Mouse (Mus musculus) midbrain, embryonic 16.5 days (tissue): Measurements from ENCODE around the gene Usp2. TPM values are rescaled to one million over a fixed set of nuclear protein-coding genes. Genes with fewer than 3 reads are reported as not detected.

ENCODE experiments used
- ATAC-seq: fragments of 200-750 bp; cut with Nextera tagmentation; 2 replicates; pipeline ENCODE4 v1.8.0; 2017; ENCODE audit warnings: moderate TSS enrichment
- H3K27ac ChIP-seq: fragments of 300-500 bp; sonication (generic); 2 replicates; pipeline ENCODE4 v1.5.1; 2014; ENCODE audit warnings: mild to moderate bottlenecking, low read length, mixed read lengths
- H3K27me3 ChIP-seq: fragments of 300-500 bp; sonication (generic); 2 replicates; pipeline ENCODE4 v1.6.1; 2014; ENCODE audit warnings: low read depth, low read length, mixed read lengths; ENCODE audit not compliant: control insufficient read depth, insufficient read depth
- H3K36me3 ChIP-seq: fragments of 300-500 bp; sonication (generic); 2 replicates; pipeline ENCODE4 v1.6.1; 2014; ENCODE audit warnings: mild to moderate bottlenecking, low read length, moderate library complexity, mixed read lengths; ENCODE audit not compliant: control insufficient read depth, insufficient read depth
- H3K4me1 ChIP-seq: fragments of 300-500 bp; sonication (generic); 2 replicates; pipeline ENCODE4 v1.6.1; 2014; ENCODE audit warnings: mild to moderate bottlenecking, low read length, mixed read lengths; ENCODE audit not compliant: control insufficient read depth, insufficient read depth
- H3K4me2 ChIP-seq: fragments of 300-500 bp; sonication (generic); 2 replicates; pipeline ENCODE4 v1.6.1; 2014; ENCODE audit warnings: mild to moderate bottlenecking, low read length, mixed read lengths
- H3K4me3 ChIP-seq: fragments of 300-500 bp; sonication (generic); 2 replicates; pipeline ENCODE4 v1.5.1; 2014; ENCODE audit warnings: low read depth, mild to moderate bottlenecking, low read length, moderate library complexity, mixed read lengths
- H3K9ac ChIP-seq: fragments of 300-500 bp; sonication (generic); 2 replicates; pipeline ENCODE4 v1.6.1; 2014; ENCODE audit warnings: low read depth, low read length, mixed read lengths
- H3K9me3 ChIP-seq: fragments of 300-500 bp; sonication (generic); replicated peaks from 2 replicates; pipeline ENCODE4 v1.6.1; 2014; ENCODE audit warnings: mild to moderate bottlenecking, low read length, mixed read lengths; ENCODE audit not compliant: control insufficient read depth, poor library complexity, severe bottlenecking
- WGBS: fragments of 180-500 bp; shearing (Covaris S2); extraction: QIAGEN DNeasy Blood & Tissue Kit; methylation state at CpG from one replicate; pipeline ENCODE4 v1.1.7; 2014; 5-methylcytosine and 5-hydroxymethylcytosine counted together
- polyA plus RNA-seq: library from polyadenylated mRNA; unstranded; fragments of >200 nt; fragmentation: Nextera tagmentation; extraction: Ambion mirVana; gene quantifications from 2 replicates; pipeline ENCODE4 v1.2.1, GENCODE M21; 2015

Gene Usp2
- polyA plus RNA-seq, 1 experiment from 2014 or later: 9.7 TPM

GRCm38 (mm10) chr9:44084236-44084635 lies 17.4 kb downstream of the Usp2 start:
- ATAC-seq: no peak

DNA sequence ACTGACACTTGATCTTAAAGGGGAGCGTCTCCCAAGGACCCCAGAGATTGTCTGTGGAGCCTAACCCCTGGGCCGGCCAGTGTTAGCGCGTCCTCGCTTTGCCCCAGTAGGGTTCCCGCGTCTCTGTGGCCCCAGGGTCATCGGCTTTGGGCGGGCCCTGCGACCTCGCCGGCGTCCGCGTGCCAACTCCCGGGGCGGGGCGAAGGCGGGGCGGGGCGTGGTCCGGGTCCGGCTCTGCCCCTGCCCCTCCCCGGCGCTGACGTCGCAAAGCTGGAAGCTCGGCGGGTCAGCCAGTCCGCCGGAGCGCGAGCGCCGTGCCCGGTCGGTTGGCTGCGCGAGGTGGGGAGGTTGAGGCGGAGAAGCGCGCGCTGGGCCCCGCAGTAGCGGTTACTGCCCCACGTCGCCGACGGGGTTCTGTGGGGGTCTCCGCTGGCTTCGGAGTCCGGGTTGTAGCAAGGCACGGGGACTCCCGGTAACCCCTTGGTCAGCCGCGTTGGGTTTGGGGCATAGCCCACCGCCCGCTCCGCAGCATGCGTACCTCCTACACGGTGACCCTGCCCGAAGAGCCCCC lies 17.9 kb downstream of the Usp2 start:
- WGBS: 0% methylated on average over 57 of the region's 62 CpGs
- Histone ChIP-seq H3K27me3 (peaks cover 24% of the 10 kb centered on the region), H3K36me3 (no peaks in the 10 kb centered on the region), H3K9me3 (no peaks in the 10 kb centered on the region), H3K4me3 (peak overlapping the region; percentile 49), H3K27ac (no peak overlapping the region), H3K9ac (peak overlapping the region; percentile 64), H3K4me2 (peak overlapping the region; percentile 96), H3K4me1 (peaks cover 12% of the 10 kb centered on the region)
- peak; percentile 49; the same call in 1 of the 2 replicates for ATAC-seq

More at GRCm38 (mm10) chr9:44084236-44084635, 17.4 kb downstream of the Usp2 start:
- Histone ChIP-seq H3K27me3 (peaks cover 24% of the 10 kb centered on the region), H3K9me3 (no peaks in the 10 kb centered on the region), H3K4me2 (peak overlapping the region; percentile 96), H3K36me3 (no peaks in the 10 kb centered on the region), H3K4me3 (peak overlapping the region; percentile 49), H3K4me1 (peaks cover 12% of the 10 kb centered on the region), H3K9ac (peak overlapping the region; percentile 64), H3K27ac (no peak overlapping the region)
- 3% methylated on average over 14 of the region's 14 CpGs for WGBS

- no peaks in the 10 kb centered on the region for H3K9me3 ChIP-seq
- H3K4me3 ChIP-seq: peak overlapping the region; percentile 49
- peak overlapping the region; percentile 64 for H3K9ac ChIP-seq
- no peak; the same call in 1 of the 2 replicates for ATAC-seq
- H3K4me2 ChIP-seq: peak overlapping the region; percentile 96
- H3K27ac ChIP-seq: no peak overlapping the region
- WGBS: 4% methylated on average over 10 of the region's 10 CpGs
- H3K27me3 ChIP-seq: peaks cover 24% of the 10 kb centered on the region
- no peaks in the 10 kb centered on the region for H3K36me3 ChIP-seq
- H3K4me1 ChIP-seq: peaks cover 12% of the 10 kb centered on the region
Measured at GRCm38 (mm10) chr9:44085276-44085675, 18.5 kb downstream of the Usp2 start.

DNA sequence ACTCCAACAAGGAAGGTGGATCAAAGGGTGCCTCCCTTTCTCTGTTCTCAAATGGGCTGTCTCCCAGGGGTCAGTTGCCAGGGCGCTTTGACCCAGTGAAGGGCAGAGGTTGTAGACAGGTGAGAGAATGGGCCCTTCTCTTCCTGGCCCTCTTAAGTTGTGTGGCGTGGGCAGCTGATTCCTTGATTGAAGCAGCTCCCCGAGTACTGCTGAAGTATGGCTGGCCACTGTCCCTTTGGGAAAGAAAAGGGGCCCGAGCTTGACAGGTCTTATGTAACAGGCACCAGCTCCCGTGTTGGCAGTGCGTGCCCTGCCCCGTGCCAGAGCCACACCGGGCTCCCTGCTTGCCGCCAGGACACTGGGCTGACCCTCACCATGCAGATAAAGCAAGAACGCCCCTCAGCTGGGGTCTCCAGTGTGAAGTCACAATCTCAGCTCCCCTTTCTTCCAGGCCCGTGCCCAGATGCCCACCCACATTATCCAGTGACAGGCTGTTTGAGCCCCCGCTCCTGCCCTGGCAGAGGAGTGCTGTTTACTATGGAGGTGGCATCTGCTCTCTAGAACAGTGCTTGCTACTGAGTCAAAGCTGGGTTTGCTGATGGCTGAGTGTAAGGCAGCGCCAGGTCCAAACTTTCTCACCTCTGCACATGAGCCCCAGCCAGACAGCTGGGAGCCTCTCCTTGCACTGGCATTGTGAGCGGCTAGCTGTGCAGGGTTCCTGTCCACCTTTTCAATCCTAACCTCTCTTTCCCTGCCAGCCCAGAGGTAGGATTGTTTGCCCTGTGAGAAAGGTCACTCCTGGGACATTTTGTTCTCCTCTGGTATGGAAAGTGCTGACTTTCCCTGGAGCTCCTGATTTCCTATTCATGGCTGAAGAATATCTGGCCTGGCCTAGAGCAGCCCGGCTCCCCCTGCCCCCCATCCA lies 19.2 kb downstream of the Usp2 start:
- ATAC-seq: no peak
- Histone ChIP-seq H3K9me3 (no peaks in the 10 kb centered on the region), H3K9ac (no peak overlapping the region), H3K27me3 (peaks cover 24% of the 10 kb centered on the region), H3K4me3 (no peak overlapping the region), H3K4me2 (no peak overlapping the region; the same call in 1 of the 2 replicates), H3K4me1 (peaks cover 12% of the 10 kb centered on the region), H3K36me3 (no peaks in the 10 kb centered on the region), H3K27ac (no peak overlapping the region)
- 70% methylated on average over 15 of the region's 15 CpGs for WGBS

DNA sequence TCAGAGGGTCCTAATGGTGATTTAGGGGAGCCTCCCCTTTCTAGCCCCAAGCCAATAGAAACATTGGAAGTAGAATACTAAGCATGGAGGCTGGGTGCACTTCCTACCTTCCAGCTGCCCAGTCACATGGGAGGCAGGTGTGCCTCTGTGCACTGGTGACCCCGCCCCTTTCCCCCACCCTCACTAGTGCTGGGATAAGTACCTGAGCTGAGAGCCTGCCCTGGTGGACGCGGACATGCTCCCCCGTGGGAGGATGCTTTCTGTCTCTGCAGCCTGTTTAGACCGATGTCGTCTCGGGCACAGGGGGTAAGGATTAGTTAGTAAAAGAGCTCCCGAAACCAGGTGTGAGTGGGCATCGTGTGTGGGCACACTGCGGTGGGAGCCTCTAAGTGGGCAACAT lies 20.1 kb downstream of the Usp2 start:
- H3K27ac ChIP-seq: no peak overlapping the region
- H3K27me3 ChIP-seq: peaks cover 24% of the 10 kb centered on the region
- no peak overlapping the region for H3K4me2 ChIP-seq
- ATAC-seq: no peak
- H3K9me3 ChIP-seq: no peaks in the 10 kb centered on the region
- H3K4me3 ChIP-seq: no peak overlapping the region
- WGBS: 49% methylated on average over 10 of the region's 10 CpGs
- H3K36me3 ChIP-seq: no peaks in the 10 kb centered on the region
- H3K4me1 ChIP-seq: peaks cover 12% of the 10 kb centered on the region
- H3K9ac ChIP-seq: no peak overlapping the region

DNA sequence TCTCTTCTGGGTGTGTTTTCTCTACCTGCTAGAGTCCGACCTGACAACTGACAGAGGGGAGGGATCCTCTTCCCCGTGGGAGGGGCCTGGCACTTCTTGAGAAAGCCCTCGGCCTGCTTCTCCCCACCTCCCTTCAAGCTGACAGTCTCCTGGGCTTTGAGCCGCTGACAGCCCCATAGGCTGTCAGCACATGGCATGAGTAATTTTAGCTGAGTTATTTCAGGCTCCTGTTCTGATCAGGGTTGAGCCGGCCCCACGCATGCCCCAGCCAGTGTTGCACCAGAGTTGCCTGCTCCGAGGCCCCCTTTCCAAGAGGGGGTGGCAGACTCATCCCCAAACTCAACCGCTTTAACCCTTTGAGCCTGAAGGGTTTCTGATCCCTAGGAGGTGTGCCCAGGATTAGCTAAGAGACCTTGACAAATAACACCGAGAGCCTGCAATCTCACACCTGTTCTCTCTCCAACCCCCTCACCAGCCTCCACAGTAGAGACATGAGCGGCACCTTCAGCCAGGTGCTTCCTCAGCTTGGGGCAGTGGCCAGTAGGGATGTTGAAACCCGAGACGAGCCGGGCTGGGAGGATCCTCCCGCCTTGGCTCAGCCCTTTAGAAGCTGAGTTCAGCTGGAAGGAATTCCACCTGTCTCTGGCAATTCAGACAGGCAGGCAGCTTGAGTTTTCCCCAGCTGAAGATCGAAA lies 21.1 kb downstream of the Usp2 start:
- H3K9me3 ChIP-seq: no peaks in the 10 kb centered on the region
- H3K4me1 ChIP-seq: peaks cover 12% of the 10 kb centered on the region
- peaks cover 16% of the 10 kb centered on the region for H3K27me3 ChIP-seq
- no peak overlapping the region for H3K4me3 ChIP-seq
- no peak overlapping the region for H3K27ac ChIP-seq
- no peaks in the 10 kb centered on the region for H3K36me3 ChIP-seq
- no peak overlapping the region for H3K4me2 ChIP-seq
- 0 out of 2 replicates have a peak overlapping the region, but pooled peaks have one; percentile 11 for H3K9ac ChIP-seq
- ATAC-seq: no peak
- 15% methylated on average over 15 of the region's 15 CpGs for WGBS

DNA sequence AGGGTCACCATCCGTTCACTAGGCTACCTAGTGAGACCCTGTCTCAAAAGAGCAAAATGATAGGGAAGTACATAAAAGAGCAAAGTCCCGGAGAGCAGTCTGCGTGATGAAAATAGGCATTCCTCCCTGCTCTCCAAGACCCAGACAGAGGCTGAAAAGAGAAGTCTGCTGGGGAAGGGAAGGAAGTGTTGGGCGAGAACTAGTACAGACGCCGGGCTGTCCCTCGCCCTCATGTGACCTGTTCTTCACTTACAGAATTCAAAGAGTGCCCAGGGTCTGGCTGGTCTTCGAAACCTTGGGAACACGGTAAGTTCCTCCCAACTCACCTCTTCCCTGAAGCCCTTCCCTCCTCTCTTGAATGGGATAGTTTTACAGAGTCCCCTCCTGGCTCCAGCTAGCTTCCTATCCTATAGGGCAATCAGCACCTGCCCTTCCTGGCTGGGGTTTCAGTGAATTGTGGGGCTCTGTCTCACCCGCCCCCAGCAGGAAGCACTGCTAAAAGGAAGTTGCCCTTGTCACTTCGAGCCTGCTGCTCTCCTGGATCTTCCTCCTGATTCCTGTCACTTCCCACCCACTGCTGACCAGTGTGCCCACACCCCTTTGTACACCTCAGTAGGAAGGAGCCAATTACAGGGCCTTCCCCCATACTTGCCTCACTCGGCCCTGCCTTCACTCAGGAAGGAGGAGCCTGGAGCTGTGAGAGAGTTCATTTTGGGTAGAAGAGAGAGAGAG lies 22.2 kb downstream of the Usp2 start:
- no peak overlapping the region for H3K4me2 ChIP-seq
- no peaks in the 10 kb centered on the region for H3K9me3 ChIP-seq
- H3K36me3 ChIP-seq: no peaks in the 10 kb centered on the region
- ATAC-seq: no peak
- H3K27ac ChIP-seq: no peak overlapping the region
- H3K27me3 ChIP-seq: peaks cover 16% of the 10 kb centered on the region
- 72% methylated on average over 12 of the region's 12 CpGs for WGBS
- peaks cover 8% of the 10 kb centered on the region for H3K4me1 ChIP-seq
- H3K9ac ChIP-seq: no peak overlapping the region
- no peak overlapping the region for H3K4me3 ChIP-seq

DNA sequence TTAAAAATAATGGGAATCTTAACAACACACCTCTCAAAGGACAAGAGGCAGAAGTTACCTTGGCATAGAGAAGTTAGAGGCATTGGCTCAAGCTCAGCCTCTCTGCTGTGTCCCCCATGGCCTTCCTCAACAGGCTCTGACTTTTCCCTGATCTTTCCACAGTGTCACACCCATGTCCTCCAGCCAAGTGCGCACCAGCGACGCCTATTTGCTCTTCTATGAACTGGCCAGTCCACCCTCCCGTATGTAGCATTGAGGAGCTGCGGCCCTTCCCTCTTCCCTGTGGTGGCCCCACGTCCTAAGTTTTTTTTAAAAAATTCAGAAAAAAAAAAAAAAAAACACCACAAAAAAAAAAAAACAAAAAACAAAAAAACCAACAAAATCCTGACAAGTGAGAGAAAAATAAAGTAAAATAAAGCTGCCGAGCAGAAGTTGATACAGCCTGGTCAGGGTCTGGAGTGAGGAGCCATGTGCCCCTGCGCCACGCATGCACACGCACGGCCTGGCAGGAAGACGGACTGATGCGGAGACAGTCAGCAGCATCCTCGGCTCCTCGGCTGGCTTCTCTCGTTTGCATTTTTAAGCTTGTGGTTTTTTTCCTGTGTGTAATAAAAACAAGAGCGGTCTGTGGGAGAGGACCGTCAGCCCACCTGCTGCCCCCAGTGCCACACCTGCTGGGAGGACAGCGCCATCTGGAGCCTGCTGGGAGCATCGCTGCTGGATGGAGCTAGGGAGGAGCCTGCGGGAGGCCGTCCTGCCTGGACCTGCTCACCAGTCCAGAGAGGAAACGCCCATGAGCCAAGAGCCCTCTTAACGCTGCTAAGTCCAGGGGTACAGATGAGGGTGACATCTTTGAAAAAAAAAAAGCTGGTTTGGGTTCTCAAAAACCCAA lies 27.0 kb downstream of the Usp2 start:
- Histone ChIP-seq H3K36me3 (no peaks in the 10 kb centered on the region), H3K27me3 (no peaks in the 10 kb centered on the region; the same call in 1 of the 2 replicates), H3K4me1 (peaks cover 9% of the 10 kb centered on the region), H3K27ac (no peak overlapping the region), H3K9me3 (no peaks in the 10 kb centered on the region), H3K4me2 (peak overlapping the region; percentile 57), H3K4me3 (peak overlapping the region; percentile 24), H3K9ac (peak overlapping the region; percentile 42)
- ATAC-seq: peak; percentile 40; the same call in 1 of the 2 replicates
- WGBS: 27% methylated on average over 24 of the region's 24 CpGs
